Mouse (Mus musculus) spleen, adult 2 months (tissue): ENCODE data around the gene Mcur1.

Experiments used
- CTCF ChIP-seq: fragments of 200-500 bp; IDR thresholded peaks from 2 replicates; pipeline ENCODE4 v1.5.1; 2011; ENCODE audit warnings: mild to moderate bottlenecking, inconsistent platforms; ENCODE audit not compliant: insufficient read depth, insufficient read length, insufficient replicate concordance; ENCODE audit errors: extremely low read depth
- POLR2A ChIP-seq: fragments of 200-500 bp; IDR thresholded peaks from 2 replicates; pipeline ENCODE4 v1.6.1; 2011; ENCODE audit warnings: low read depth, low read length, inconsistent platforms

GRCm38 (mm10) chr13:43579740-43580139, 19.7 kb upstream of the Mcur1 start:
- TF ChIP-seq CTCF (peak; percentile 73; the same call in 1 of the 2 replicates), POLR2A (no peak)
